Mouse (Mus musculus): ENCODE measurements at regions not wholly inside any gene's neighbourhood (a gene's known extent, or its start where the extent isn't known, plus 50 kb on each side); places are given as distances from the start of the nearest gene placed in this dataset.
A peak's percentile ranks its signal among the peaks of the same experiment; 100 is the strongest.

DNA sequence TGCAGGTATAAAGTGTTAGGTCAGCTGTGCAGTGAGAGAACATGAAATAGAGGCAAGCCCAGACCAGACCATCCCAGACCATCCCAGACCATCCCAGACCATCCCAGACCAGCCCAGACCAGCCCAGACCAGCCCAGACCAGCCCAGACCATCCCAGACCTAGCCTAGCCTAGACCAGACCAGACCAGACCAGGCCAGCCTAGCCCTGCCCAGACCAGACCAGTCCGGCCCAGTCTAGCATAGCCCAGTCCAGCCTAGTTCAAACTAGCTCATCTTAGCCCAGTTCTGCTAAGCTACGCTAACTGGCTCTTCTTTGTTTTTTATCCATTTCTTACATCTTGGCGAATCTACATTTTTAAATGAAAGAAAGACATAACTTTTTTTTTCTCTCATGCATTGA, 1015.9 kb downstream of the Car8 start:
- 90% methylated on average over 3 of the region's 3 CpGs for WGBS
- Histone ChIP-seq H3K4me3 (ENCODE audit: low read depth, low read length) (no peak overlapping the region), H3K4me1 (ENCODE audit: control insufficient read depth, insufficient read depth, low read length) (no peaks in the 10 kb centered on the region), H3K36me3 (ENCODE audit: control insufficient read depth, insufficient read depth, low read length) (no peaks in the 10 kb centered on the region), H3K9me3 (ENCODE audit: control insufficient read depth, low read length) (no peaks in the 10 kb centered on the region), H3K4me2 (no peak overlapping the region), H3K27me3 (ENCODE audit: control insufficient read depth, insufficient read depth, low read length) (no peaks in the 10 kb centered on the region), H3K27ac (ENCODE audit: low read depth, low read length) (no peak overlapping the region), H3K9ac (ENCODE audit: low read length) (no peak overlapping the region)
- ATAC-seq (ENCODE audit: low FRiP score) (no peak), DNase-seq (ENCODE audit: low spot score, missing footprints) (peak; percentile 82)

DNA sequence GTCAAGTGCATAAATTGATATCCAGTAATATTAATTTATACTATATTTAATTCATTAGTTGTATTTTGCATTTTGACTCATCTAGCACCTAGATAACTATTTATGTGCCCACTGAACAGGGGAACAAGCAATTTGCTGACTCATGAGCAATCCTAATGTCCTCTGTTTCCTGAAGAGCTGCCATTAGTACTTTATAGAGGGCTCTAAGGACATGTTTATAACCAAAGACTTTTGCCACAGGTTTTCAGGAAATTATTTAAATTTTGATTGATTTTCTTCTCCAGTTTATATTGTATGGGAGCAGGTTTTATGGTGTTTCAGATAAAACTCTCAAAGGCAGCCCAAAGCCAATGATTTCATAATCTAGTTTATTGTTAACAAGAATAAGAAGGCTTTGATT, 1018.4 kb downstream of the Car8 start:
- Histone ChIP-seq H3K36me3 (ENCODE audit: control insufficient read depth, insufficient read depth, low read length) (no peaks in the 10 kb centered on the region), H3K9me3 (ENCODE audit: control insufficient read depth, low read length) (no peaks in the 10 kb centered on the region), H3K27me3 (ENCODE audit: control insufficient read depth, insufficient read depth, low read length) (no peaks in the 10 kb centered on the region), H3K4me2 (no peak overlapping the region), H3K9ac (ENCODE audit: low read length) (no peak overlapping the region), H3K4me3 (ENCODE audit: low read depth, low read length) (no peak overlapping the region), H3K4me1 (ENCODE audit: control insufficient read depth, insufficient read depth, low read length) (no peaks in the 10 kb centered on the region), H3K27ac (ENCODE audit: low read depth, low read length) (no peak overlapping the region)
- DNase-seq (ENCODE audit: low spot score, missing footprints) (peak; percentile 69), ATAC-seq (ENCODE audit: low FRiP score) (no peak)

DNA sequence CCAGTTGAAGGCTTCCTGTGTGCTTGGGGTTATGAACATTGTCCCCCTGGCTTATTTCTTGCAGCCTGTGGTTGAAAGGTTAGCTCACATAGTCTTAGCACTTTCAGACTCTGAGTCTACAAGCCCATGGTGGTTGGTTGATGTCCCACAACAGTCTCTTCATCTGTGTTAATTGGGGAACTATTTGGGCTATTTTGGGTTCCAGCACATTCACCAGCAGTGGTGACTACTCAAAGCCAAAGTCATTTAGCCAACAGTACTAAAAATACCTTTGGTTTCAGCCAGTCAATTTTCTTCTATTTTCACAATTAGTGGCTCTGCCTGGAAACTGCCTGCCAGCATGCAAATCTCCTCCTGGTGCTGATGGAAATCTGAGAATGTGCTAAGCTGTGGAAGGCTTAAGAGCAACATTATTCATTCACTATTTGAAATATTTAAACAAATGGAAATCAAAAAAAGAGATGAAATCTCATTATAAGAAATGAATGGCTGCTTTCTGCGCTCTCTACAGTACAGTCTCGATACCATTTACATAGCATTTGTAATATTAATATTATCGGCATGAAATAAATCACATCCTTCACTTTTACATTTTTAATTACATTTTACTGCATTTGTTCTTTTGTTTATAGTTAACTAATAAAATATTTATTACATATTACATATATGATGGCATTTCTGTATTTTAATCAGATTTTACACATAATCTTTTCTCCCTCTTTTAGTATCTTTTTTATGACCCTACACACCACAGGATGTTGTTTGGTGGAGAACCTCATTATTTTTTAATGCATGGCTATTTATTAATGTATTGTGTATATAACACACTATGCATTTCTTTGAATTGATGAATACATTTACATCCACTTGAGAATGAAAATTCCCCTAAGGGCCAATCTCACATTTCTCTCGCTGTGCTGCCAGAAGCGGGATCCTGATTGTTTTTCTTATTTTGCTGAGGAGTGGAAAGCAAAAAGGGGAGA, 1023.5 kb downstream of the Car8 start:
- no peak overlapping the region for H3K9ac ChIP-seq (ENCODE audit: low read length)
- ATAC-seq (ENCODE audit: low FRiP score) (no peak), DNase-seq (ENCODE audit: low spot score, missing footprints) (no peak)
- no peaks in the 10 kb centered on the region for H3K9me3 ChIP-seq (ENCODE audit: control insufficient read depth, low read length)
- no peak overlapping the region for H3K4me3 ChIP-seq (ENCODE audit: low read depth, low read length)
- no peaks in the 10 kb centered on the region for H3K27me3 ChIP-seq (ENCODE audit: control insufficient read depth, insufficient read depth, low read length)
- no peak overlapping the region for H3K27ac ChIP-seq (ENCODE audit: low read depth, low read length)
- no peak overlapping the region for H3K4me2 ChIP-seq
- H3K36me3 ChIP-seq (ENCODE audit: control insufficient read depth, insufficient read depth, low read length): no peaks in the 10 kb centered on the region
- WGBS: 84% methylated on average over 5 of the region's 5 CpGs
- no peaks in the 10 kb centered on the region for H3K4me1 ChIP-seq (ENCODE audit: control insufficient read depth, insufficient read depth, low read length)

DNA sequence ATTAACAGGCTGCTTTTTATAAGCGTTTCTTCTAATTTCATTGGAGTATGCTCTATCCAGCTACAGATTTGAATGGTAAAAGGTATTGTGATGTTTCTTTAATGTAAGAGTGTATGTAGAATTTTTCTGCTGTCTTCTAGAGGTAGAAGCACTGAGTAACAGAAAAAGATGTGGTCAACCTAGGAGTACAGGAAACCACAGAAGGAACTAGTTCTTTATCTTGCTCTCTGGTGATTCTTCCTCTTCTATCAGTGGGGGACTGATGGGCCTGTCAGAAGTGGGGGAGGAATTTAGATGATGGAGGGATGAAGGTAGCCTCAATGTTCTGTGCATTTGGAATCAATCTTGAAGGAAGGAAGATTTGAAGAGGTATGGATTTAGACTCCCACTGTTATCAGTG, 1031.9 kb downstream of the Car8 start:
- Histone ChIP-seq H3K4me3 (ENCODE audit: low read depth, low read length) (no peak overlapping the region), H3K27ac (ENCODE audit: low read depth, low read length) (no peak overlapping the region), H3K4me1 (ENCODE audit: control insufficient read depth, insufficient read depth, low read length) (no peaks in the 10 kb centered on the region), H3K36me3 (ENCODE audit: control insufficient read depth, insufficient read depth, low read length) (no peaks in the 10 kb centered on the region), H3K9ac (ENCODE audit: low read length) (no peak overlapping the region), H3K27me3 (ENCODE audit: control insufficient read depth, insufficient read depth, low read length) (no peaks in the 10 kb centered on the region), H3K4me2 (no peak overlapping the region), H3K9me3 (ENCODE audit: control insufficient read depth, low read length) (no peaks in the 10 kb centered on the region)
- DNase-seq (ENCODE audit: low spot score, missing footprints) (no peak), ATAC-seq (ENCODE audit: low FRiP score) (no peak)
- 89% methylated on average over 1 of the region's 1 CpGs for WGBS

DNA sequence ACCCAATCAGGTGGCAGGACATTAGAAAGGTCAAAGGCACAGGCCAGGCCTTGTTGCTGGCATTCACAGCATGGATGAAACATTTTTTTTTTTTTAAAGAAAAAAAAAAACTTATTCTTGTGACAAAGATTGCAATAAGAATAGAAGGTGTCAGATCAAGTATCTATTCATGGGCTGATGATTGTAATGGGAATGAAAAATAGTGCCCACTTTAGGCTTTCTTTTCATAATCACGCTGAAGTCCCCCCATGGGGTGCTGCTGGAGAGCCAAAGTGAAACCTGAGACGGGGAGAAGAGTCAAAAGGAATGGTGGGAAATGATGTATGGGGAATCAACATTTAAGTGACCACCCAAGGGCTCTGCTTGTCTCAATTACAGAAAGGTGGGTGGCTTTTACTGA, 1037.0 kb downstream of the Car8 start:
- 20% methylated on average over 2 of the region's 2 CpGs for WGBS
- no peaks in the 10 kb centered on the region for H3K4me1 ChIP-seq (ENCODE audit: control insufficient read depth, insufficient read depth, low read length)
- H3K9ac ChIP-seq (ENCODE audit: low read length): no peak overlapping the region
- no peak overlapping the region for H3K4me3 ChIP-seq (ENCODE audit: low read depth, low read length)
- H3K27me3 ChIP-seq (ENCODE audit: control insufficient read depth, insufficient read depth, low read length): no peaks in the 10 kb centered on the region
- no peak overlapping the region for H3K4me2 ChIP-seq
- H3K27ac ChIP-seq (ENCODE audit: low read depth, low read length): no peak overlapping the region
- ATAC-seq (ENCODE audit: low FRiP score) (no peak), DNase-seq (ENCODE audit: low spot score, missing footprints) (peak; percentile 81)
- H3K9me3 ChIP-seq (ENCODE audit: control insufficient read depth, low read length): no peaks in the 10 kb centered on the region
- no peaks in the 10 kb centered on the region for H3K36me3 ChIP-seq (ENCODE audit: control insufficient read depth, insufficient read depth, low read length)

DNA sequence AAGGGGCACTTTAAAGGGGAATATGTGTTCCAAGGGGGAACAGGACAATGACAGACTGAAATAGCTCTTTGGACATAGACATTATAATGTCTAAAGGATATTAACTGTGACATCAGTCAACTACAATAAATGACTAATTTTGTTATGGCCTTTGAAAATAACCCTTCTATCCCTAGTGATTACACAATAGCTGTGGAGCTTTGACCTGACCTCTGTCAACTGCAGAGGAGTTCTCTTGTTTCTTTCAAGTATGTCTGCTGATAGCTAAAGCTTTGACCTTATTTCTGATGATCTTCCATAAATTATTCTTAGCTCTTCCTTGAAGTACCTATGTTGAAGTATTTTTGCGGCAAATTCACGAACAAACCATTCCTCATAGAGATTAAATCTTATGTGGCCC, 1038.9 kb downstream of the Car8 start:
- no peaks in the 10 kb centered on the region for H3K36me3 ChIP-seq (ENCODE audit: control insufficient read depth, insufficient read depth, low read length)
- 92% methylated on average over 2 of the region's 2 CpGs for WGBS
- H3K4me1 ChIP-seq (ENCODE audit: control insufficient read depth, insufficient read depth, low read length): no peaks in the 10 kb centered on the region
- H3K27me3 ChIP-seq (ENCODE audit: control insufficient read depth, insufficient read depth, low read length): no peaks in the 10 kb centered on the region
- DNase-seq (ENCODE audit: low spot score, missing footprints): no peak
- no peak overlapping the region for H3K27ac ChIP-seq (ENCODE audit: low read depth, low read length)
- H3K4me3 ChIP-seq (ENCODE audit: low read depth, low read length): no peak overlapping the region
- ATAC-seq (ENCODE audit: low FRiP score): no peak
- no peak overlapping the region for H3K9ac ChIP-seq (ENCODE audit: low read length)
- no peak overlapping the region for H3K4me2 ChIP-seq
- H3K9me3 ChIP-seq (ENCODE audit: control insufficient read depth, low read length): no peaks in the 10 kb centered on the region

DNA sequence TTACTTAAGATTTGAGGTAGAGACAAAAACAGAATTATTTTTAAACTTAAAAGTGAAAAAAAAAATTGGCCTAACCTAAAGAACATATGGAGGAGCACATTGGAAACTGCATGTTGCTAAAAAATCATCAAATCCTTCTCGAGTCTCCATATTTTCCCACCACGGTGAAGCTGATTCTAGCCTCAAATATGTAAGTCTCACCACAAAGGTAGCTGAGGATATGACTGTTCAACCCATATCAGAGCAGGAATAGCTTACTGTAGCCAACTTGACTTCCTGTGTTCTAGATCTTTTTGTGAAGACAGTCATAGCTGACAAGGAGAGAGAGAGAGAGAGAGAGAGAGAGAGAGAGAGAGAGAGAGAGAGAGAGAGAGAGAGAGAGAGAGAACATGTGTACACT, 1039.8 kb downstream of the Car8 start:
- peak; percentile 33 for DNase-seq (ENCODE audit: low spot score, missing footprints)
- no peaks in the 10 kb centered on the region for H3K4me1 ChIP-seq (ENCODE audit: control insufficient read depth, insufficient read depth, low read length)
- WGBS: 91% methylated on average over 2 of the region's 2 CpGs

DNA sequence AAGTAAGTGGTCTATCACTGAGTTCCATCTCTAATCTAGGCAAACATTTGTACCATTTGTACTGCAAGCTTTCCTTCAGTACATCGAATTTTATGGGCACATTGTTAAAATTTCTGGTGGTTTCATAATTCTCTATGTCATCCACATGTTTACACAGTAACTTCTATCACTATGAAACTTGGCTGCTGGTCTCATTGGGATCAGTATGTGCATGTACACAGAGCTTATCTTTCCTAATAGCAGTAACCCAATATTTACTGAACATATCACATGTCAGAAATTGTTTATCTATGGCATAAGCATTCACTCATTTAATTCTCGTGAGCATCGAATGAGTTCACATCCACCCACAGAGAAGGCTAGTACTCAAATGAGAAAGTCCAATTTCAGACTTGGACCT, 1042.3 kb downstream of the Car8 start:
- H3K4me2 ChIP-seq: no peak overlapping the region
- H3K9me3 ChIP-seq (ENCODE audit: control insufficient read depth, low read length): no peaks in the 10 kb centered on the region
- no peak for ATAC-seq (ENCODE audit: low FRiP score)
- no peaks in the 10 kb centered on the region for H3K36me3 ChIP-seq (ENCODE audit: control insufficient read depth, insufficient read depth, low read length)
- WGBS: 89% methylated on average over 3 of the region's 3 CpGs
- no peaks in the 10 kb centered on the region for H3K27me3 ChIP-seq (ENCODE audit: control insufficient read depth, insufficient read depth, low read length)
- DNase-seq (ENCODE audit: low spot score, missing footprints): no peak
- H3K4me3 ChIP-seq (ENCODE audit: low read depth, low read length): no peak overlapping the region
- H3K27ac ChIP-seq (ENCODE audit: low read depth, low read length): no peak overlapping the region
- no peaks in the 10 kb centered on the region for H3K4me1 ChIP-seq (ENCODE audit: control insufficient read depth, insufficient read depth, low read length)
- H3K9ac ChIP-seq (ENCODE audit: low read length): no peak overlapping the region

More for the DNA sequence above, 1039.8 kb downstream of the Car8 start:
- no peaks in the 10 kb centered on the region for H3K36me3 ChIP-seq (ENCODE audit: control insufficient read depth, insufficient read depth, low read length)
- H3K9me3 ChIP-seq (ENCODE audit: control insufficient read depth, low read length): no peaks in the 10 kb centered on the region
- no peaks in the 10 kb centered on the region for H3K27me3 ChIP-seq (ENCODE audit: control insufficient read depth, insufficient read depth, low read length)
- H3K4me3 ChIP-seq (ENCODE audit: low read depth, low read length): no peak overlapping the region
- no peak overlapping the region for H3K27ac ChIP-seq (ENCODE audit: low read depth, low read length)
- H3K9ac ChIP-seq (ENCODE audit: low read length): no peak overlapping the region
- no peak for ATAC-seq (ENCODE audit: low FRiP score)
- H3K4me2 ChIP-seq: no peak overlapping the region

DNA sequence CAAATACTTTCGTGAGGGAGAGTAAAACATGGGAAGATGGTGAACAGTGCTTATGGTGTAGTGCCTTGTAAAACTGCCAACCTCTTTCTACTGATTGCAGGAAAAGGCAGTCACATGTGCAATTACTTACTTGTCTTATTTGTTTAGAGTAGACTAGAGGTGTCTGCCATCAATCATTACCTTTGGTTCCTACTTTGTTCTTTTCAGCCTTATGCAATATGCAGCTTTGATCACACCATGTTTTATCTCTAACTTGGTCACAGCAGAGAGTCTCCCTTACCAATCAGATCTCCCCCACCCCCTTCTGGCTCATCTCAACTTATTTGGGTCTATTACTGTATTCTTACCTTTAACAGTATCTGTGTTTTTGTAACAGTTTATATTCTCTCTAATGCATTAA, 1043.2 kb downstream of the Car8 start:
- WGBS: 83% methylated on average over 1 of the region's 1 CpGs
- H3K4me1 ChIP-seq (ENCODE audit: control insufficient read depth, insufficient read depth, low read length): no peaks in the 10 kb centered on the region

More for the DNA sequence above, 1043.2 kb downstream of the Car8 start:
- H3K9me3 ChIP-seq (ENCODE audit: control insufficient read depth, low read length): no peaks in the 10 kb centered on the region
- ATAC-seq (ENCODE audit: low FRiP score) (no peak), DNase-seq (ENCODE audit: low spot score, missing footprints) (peak; percentile 76)
- no peak overlapping the region for H3K4me2 ChIP-seq
- H3K27ac ChIP-seq (ENCODE audit: low read depth, low read length): no peak overlapping the region
- no peaks in the 10 kb centered on the region for H3K36me3 ChIP-seq (ENCODE audit: control insufficient read depth, insufficient read depth, low read length)
- H3K9ac ChIP-seq (ENCODE audit: low read length): no peak overlapping the region
- H3K27me3 ChIP-seq (ENCODE audit: control insufficient read depth, insufficient read depth, low read length): no peaks in the 10 kb centered on the region
- no peak overlapping the region for H3K4me3 ChIP-seq (ENCODE audit: low read depth, low read length)

Data from midbrain, embryonic 11.5 days (tissue).